Mouse (Mus musculus) kidney, postnatal 10 days (tissue): ENCODE results near the gene Sgsm2.
A peak's percentile ranks its signal among the peaks of the same experiment; 100 is the strongest.

Source experiments
- DNase-seq: peaks from one replicate; pipeline ENCODE4 v3.0.0; 2021; ENCODE audit warnings: mixed read lengths

Gene Sgsm2

GRCm38 (mm10) chr11:74896901-74897677 is at the start of gene Sgsm2:
Sgsm2 (minus strand) TSS chr11:74897060.
- DNase-seq = peak; percentile 88

GRCm38 (mm10) chr11:74946348-74946747 is 49.5 kb upstream of the Sgsm2 start:
- DNase-seq = no peak

DNA sequence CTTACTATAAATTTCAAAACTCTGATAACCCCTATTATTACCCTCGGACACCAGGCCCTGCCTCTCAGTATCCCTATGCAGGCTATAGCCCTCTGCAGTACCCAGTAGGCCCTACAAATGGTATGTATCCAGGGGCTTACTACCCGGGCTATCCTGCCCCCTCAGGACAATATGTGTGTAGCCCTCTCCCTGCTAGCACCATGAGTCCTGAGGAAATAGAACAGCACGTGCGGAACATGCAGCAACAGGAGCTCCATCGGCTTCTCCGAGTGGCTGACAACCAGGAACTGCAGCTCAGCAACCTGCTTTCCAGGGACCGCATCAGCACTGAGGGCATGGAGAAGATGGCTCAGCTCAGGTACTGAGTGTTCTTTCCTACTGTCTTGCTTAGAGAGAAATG is 33.5 kb upstream of the Sgsm2 start:
- DNase-seq = no peak

GRCm38 (mm10) chr11:74929111-74929510 is 32.3 kb upstream of the Sgsm2 start:
- no peak for DNase-seq

- DNase-seq = no peak
Measured at GRCm38 (mm10) chr11:74927236-74927725, 30.4 kb upstream of the Sgsm2 start.

- peak; percentile 65 for DNase-seq
Measured at GRCm38 (mm10) chr11:74926388-74927005, 29.6 kb upstream of the Sgsm2 start.

GRCm38 (mm10) chr11:74925577-74926387 is 28.9 kb upstream of the Sgsm2 start, which contains the start of the genes Smg6 and Srr:
Smg6 (plus strand) TSS chr11:74925823.
Srr (minus strand) TSS chr11:74925948.
- peak; percentile 98 for DNase-seq

- peak; percentile 77 for DNase-seq
Measured at GRCm38 (mm10) chr11:74924149-74924548, 27.3 kb upstream of the Sgsm2 start.

DNA sequence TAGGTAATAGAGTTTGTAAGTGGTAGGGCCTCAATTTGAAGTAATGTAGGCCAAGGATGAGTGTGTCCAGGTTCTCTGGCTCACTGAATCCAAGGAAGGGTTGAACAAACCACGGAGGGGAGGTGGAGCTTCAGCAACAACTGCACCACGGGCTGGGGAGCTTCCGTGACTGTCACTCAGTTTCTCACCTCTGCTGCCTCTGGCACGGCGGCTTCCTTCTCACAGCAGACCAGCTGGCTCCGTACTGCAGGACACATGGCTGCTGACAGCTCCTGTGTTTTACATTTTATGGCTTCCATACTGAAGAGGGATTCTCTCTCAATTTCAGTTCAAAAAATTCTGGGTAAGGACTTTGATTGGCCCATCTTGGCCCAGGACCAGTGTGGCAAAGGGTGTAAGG is 22.4 kb upstream of the Sgsm2 start:
- no peak for DNase-seq

DNA sequence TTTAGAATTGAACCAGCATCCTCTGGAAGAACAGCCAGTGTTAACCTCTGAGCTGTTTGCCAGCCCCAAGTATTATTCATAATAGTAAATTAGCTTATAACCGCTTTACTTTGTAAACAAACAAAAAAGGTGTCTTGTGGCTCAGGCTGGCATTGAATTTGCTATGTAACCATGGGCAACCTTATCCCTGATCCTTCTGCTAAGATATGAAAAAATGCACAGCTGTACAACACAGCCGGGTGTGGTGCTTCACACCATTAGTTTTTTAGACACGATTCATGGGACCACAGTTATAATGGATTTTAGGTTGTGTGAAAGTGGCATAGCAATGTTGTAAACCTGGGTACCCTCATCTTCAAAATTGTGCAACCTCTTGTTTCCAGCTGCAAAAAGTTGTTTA is 15.6 kb upstream of the Sgsm2 start:
- no peak for DNase-seq

DNA sequence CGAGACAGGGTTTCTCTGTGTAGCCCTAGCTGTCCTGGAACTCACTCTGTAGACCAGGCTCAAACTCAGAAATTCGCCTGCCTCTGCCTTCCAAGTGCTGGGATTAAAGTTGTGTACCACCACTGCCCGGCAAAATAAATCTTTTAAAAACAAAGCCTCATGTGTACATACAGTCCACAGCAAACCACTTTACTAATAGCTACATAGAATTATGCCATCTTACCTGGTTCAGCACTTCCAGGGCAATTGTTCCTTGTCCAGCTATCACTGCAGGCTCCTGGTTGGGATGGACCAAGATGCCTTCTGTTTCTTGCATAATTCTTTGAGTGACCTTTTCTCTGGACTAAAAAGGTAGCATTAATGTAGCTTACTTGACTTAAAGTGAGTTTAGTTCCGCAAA is 13.1 kb upstream of the Sgsm2 start:
- no peak for DNase-seq

DNA sequence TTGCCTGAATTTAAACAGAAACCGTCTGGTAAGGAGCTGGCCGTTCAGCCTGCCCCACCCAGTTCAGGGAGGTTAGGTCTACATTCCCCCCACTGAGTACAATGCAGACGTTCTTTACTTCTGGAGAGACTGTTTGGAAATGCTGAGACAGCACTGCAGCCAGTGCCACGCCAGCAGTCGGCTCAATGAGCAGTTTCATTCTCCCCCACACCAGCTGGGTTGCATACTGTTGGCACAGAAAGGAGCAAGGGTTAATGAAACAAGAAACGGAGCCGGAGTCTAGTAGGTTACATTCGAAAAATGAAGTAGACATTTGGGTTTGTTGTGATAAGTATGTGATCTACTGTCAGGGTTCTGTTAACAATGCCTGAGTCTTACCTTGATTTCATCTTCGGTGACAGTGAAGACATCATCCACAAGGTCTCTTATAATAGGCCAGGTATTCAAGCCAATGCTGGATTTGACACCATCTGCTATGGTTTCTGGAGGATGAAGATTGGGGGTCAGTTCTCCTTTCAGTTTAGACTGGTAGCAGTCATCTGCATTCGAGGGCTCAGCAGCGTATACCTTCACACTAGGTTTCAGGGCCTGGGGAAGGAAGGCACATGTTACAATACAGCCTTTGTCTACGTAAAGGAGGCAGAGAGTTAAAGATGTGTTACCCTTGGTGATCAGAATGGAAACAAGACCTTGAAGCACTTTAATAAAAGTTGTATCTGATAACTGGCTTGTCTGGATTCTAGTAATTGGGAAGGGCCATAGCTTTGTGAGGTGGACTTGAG is 11.9 kb upstream of the Sgsm2 start:
- DNase-seq = peak; percentile 30

DNA sequence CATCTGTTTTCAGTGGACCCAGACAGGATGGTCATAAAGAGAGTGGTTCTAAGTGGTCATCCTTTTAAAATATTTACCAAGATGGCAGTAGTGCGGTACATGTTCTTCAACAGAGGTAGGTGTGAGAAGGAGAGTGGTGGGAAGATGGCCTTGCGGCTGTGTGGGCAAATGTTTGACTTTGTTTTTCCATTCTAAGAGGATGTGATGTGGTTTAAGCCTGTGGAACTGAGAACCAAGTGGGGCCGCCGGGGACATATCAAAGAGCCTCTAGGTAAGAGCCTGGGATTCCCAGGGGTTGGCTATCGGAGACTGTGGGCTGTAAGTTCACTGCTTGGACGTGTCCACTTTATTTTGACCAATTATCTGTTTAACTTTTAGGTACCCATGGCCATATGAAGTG is 11.0 kb upstream of the Sgsm2 start:
- no peak for DNase-seq

GRCm38 (mm10) chr11:74902416-74902815 is 5.6 kb upstream of the Sgsm2 start:
- no peak for DNase-seq

DNA sequence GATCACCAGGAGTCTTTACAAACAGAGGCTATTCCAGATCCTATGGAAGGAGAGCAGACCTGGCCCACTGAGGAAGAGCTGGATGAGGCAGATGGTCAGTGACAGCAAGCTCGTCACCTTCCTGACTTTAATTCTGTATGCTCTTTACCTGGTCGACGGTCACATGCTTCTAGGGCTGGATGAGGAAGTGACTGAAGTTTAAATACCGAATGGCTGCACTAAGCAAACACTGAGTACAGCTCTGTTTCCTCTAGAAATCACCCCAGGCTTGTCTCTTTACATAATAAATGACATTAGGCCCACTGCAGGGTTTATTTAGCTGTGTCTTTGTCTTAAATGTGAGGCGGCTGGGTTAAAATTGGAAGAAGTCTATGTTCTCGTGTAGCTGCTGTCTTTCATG is 4.7 kb upstream of the Sgsm2 start:
- no peak for DNase-seq

- no peak for DNase-seq
Measured at GRCm38 (mm10) chr11:74898517-74898827, 1.6 kb upstream of the Sgsm2 start.

DNA sequence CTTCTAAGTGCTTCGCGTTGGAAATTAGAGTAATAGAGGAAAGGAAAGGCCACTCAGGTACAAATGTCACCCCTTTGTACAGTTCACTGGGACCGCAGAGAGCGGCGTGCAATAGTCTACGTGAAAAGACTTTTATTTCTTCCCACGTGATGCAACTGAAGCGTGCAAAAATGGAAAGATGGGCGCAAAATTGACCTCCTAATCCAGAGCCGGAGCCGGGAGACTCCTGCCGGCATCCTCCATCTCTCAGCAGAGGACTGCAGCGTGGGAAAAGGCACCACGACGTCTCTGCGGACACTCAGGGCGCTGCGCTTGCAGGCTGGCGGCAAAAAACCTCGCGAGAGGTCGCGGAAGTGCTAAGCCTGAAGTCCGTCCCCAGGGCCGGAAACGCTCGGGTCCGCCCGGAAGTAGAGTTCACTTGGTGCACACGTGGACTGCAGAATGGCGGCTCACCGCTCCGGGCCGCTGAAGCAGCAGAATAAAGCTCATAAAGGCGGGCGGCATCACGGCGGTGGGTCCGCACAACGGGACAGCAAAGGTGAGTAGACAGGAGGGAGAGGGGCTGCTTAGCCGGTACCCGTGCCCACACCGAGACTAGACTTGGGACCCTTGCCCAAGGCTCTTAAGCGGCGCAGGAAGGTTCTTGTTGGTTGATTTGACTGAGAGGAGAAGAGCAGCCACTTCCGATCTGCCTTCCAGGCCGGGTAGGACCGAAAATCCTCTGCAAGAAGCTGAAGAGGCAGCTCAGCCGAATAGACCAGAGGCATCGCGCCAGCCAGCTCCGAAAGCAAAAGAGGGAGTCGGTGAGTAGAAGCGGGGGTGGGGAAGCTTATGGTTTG is 1.0 kb upstream of the Sgsm2 start, which contains the start of gene Tsr1:
Tsr1 (plus strand) TSS at position 394 of the 839 bp plus-strand sequence.
- DNase-seq = peak; percentile 95

- DNase-seq = peak; percentile 79
Measured at GRCm38 (mm10) chr11:74895980-74896900, 620 bp downstream of the Sgsm2 start.

DNA sequence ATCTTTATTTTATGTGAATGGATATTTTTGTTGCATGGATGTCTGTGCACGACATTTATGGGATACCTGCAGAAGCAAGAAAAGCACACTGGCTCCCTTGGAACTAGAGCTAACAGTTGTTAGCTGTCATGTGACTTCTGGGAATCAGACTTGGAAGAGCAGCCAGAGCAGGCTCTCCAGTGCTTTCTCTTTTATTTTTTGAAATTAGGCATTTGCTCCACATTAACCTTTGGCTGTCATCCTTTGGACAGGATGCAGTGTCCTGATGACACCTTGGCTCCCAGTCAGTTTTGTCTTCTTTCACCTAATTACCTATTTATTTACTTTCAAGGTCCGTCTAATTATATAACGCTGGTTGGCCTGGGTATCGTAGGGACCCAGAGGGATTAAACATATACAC is 2.2 kb downstream of the Sgsm2 start:
- no peak for DNase-seq

DNA sequence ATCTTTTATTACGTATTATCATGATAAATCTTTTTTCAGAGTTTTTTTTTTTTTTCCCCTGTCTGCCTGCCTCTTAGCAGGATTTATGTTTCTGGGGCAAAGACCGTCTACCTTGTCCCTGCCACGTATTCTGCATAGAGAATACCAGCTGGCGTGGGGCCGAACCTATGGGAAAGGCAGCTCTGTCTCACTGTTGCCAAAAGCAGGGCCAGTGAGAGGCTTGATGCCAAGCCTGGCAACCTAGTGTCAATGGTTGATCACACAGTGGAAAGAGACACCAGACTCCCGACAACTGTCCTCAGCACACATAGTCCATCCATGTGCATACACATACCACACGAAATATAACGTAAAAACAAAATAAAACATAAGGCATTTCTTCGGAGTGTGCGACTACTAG is 13.8 kb downstream of the Sgsm2 start:
- DNase-seq = no peak

DNA sequence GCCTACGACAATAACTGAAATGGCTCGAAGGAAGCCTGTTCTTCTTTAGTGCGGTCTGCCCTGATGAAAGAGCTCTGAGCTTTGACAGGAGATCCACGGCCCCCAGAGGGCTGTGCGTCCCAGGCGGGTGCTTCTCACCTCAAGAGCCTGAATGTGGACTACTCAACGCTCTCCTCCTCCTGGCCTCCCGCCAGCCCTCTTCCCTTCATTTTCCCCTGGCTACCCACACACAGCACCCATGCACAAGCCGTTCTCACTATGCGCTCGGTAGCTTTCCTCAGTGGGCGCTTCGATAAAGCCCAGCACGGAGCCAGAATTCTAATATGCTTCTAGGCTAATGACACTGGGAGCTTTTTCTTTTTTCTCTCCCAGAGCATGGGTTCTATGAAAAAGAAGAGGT is 14.9 kb downstream of the Sgsm2 start:
- DNase-seq = no peak
